Mouse (Mus musculus): ENCODE data around the gene Gabarap. TPM values are rescaled to one million over a fixed set of nuclear protein-coding genes. Genes with fewer than 3 reads are reported as not detected.

Gabarap gene
- 437 and 481 TPM in 2 replicates for polyA plus RNA-seq (2015; fragmentation: Nextera tagmentation; extraction: Ambion mirVana)

DNA sequence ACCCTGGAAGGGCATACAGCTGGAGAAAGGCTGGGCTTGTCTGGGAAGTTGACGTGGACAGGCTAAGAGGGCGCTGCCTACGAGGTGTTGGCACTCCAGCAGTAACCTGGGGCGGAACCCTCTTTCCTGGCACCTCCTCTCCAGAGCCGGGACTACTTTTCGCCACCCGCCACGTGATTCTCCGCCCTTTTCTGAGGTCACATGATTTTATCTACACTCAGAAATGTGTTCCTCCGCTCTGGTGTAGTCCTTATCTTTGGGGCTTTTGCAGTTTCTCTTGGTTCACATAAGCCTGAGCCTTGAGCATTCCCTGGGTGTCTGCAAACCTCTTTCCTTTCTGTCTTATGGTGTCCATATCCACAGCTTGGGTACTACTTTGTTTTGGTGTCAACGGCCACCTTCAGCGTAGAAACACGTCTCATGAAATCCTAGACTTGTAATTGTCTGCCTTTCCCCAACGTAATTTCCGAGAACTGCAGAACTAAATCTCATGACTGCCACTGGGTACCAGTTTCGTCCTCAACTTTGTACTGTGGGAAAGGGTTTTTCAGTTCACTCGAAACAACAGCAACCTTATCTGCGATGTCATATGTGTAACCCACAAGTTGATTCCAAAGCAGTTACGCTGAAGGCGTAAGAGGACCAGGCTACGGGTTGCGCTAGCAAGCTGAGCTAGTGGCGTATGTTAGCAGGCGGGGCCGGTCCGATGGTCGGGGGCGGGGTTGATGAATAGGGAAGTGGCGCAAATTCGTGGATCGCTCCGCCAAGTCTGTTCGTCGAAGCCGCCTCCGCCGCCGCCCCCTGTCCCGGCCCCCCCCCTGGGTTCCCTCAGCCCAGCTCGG, at the start of gene Gabarap:
TSS of gene Gabarap (plus strand) at position 294 of the 842 bp plus-strand sequence.
- Histone ChIP-seq H3K36me3 (ENCODE audit: insufficient read depth, low read length) (peaks cover 34% of the 10 kb centered on the region), H3K27me3 (ENCODE audit: insufficient read depth, low read length) (no peaks in the 10 kb centered on the region), H3K9ac (replicated peaks; ENCODE audit: low read length) (peak within 1 kb of the TSS; percentile 94), H3K4me1 (ENCODE audit: insufficient read depth, low read length) (peaks cover 21% of the 10 kb centered on the region), H3K4me3 (ENCODE audit: low read length) (peak within 1 kb of the TSS; percentile 95), H3K9me3 (ENCODE audit: low read length) (no peaks in the 10 kb centered on the region), H3K4me2 (replicated peaks; ENCODE audit: low read depth, low read length) (peak within 1 kb of the TSS; percentile 71), H3K27ac (ENCODE audit: low read length) (peak within 1 kb of the TSS; percentile 96)
- WGBS, result 0% methylated on average over 40 of the region's 40 CpGs
- peak; percentile 76 for ATAC-seq (ENCODE audit: low FRiP score, low TSS enrichment)

DNA sequence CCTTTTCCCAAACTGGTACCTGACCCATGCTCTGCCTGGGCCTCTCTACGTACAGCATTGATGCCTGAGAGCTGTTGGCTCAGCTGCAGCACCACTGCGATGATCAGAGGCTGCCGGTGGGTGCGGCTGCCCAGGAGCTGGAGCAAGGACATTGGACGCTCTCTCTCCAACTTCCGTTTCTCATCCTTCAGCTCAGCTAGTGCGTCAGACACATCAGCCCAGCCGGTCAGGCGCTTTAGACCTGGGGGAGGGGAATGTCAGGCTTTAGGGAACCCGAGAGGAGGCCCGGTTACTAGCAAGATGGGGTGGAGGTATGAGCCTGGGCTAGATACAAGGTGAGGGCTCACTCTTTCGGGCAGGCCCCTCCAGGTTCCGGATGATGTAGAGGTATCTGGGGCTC, 45.7 kb upstream of the Gabarap start:
- H3K4me2 ChIP-seq (replicated peaks; ENCODE audit: low read depth, low read length), result no peak overlapping the region

DNA sequence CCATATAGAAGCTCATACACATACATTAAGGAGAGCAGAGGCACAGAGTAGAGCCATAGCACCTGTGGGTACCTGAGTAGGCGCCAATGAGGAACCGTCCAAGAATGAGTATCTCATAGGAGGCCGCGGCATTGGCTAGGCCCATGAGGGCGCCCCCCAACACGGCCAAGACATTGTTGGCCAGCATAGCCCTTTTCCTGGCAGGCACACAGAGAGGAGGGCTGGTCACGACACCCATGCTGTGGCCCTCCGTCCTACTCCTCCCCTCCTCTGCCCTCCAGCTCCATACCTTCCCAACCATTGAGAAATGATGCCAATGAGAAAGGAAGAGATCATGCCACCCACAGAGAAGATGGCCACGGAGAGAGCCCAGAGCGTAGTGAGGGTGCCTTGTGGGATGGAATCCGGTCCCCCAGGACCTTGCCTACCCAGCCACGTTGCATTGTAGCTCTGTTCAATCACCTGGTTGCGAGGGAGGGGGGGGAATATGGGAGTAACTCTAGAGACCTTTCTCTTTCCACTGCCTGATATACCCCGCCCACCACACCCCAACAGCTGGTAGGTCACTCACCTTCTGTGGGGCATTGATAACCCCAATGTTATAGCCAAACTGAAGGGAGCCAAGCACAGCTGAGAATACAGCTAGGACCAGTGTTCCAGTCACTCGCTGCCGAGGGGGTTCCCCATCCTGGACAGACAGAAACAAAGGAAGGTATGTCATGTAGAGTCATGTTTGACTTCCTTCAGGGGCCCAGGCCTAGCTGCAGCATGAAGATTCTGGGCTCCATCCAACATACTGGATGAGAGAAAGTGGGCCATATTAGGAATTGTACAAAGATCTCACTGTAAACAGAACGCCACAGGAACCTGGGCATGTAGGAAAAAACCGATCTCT, 44.7 kb upstream of the Gabarap start:
- Histone ChIP-seq H3K4me3 (ENCODE audit: low read length) (no peak overlapping the region), H3K9me3 (ENCODE audit: low read length) (no peaks in the 10 kb centered on the region), H3K4me2 (replicated peaks; ENCODE audit: low read depth, low read length) (peak overlapping the region; percentile 82), H3K27ac (ENCODE audit: low read length) (no peak overlapping the region; the same call in 1 of the 2 replicates), H3K27me3 (ENCODE audit: insufficient read depth, low read length) (no peaks in the 10 kb centered on the region; the same call in 1 of the 2 replicates), H3K9ac (replicated peaks; ENCODE audit: low read length) (no peak overlapping the region), H3K4me1 (ENCODE audit: insufficient read depth, low read length) (peaks cover 22% of the 10 kb centered on the region), H3K36me3 (ENCODE audit: insufficient read depth, low read length) (peaks cover 6% of the 10 kb centered on the region; the same call in 1 of the 2 replicates)
- WGBS, result 85% methylated on average over 18 of the region's 18 CpGs
- no peak for ATAC-seq (ENCODE audit: low FRiP score, low TSS enrichment)

More for the DNA sequence above, 45.7 kb upstream of the Gabarap start:
- WGBS, result 68% methylated on average over 13 of the region's 13 CpGs
- Histone ChIP-seq H3K9ac (replicated peaks; ENCODE audit: low read length) (no peak overlapping the region), H3K27ac (ENCODE audit: low read length) (no peak overlapping the region), H3K9me3 (ENCODE audit: low read length) (no peaks in the 10 kb centered on the region), H3K4me1 (ENCODE audit: insufficient read depth, low read length) (peaks cover 22% of the 10 kb centered on the region), H3K36me3 (ENCODE audit: insufficient read depth, low read length) (peaks cover 6% of the 10 kb centered on the region; the same call in 1 of the 2 replicates), H3K27me3 (ENCODE audit: insufficient read depth, low read length) (no peaks in the 10 kb centered on the region), H3K4me3 (ENCODE audit: low read length) (no peak overlapping the region)
- no peak for ATAC-seq (ENCODE audit: low FRiP score, low TSS enrichment)

DNA sequence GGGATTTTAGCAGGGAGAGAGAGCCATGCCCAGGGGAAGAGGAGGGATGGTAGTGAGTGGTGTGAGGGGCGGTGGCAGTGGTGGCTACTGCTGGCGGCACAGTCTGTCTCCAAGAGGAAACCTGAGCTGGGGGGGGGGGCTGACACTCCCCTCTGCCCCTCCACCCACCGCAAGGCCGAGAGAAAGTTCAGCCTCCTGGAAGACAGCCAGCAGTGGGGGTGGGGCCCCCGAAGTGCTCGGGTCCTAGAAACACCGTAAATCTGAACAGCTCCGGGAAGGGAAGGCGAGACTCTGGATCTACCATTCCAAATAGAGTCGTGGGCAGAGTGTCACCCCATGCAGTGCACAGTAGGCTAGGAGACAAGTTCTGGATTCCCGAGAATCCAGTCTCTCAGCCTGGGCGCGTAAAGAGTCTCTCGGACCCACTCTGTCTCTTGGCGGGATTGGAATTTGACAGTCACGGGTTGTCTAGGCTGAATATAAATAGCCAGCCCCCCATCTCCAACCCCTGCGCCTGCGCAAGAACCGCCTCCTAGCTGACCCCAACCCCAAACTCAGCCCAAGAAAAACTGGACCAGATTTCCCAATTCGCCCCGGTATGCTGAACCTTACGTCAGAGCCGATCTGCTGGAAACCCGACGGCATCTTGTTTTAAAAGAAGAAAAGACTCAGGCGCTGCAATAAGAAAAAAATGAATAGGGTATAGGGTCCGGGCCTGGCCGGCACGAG, 43.4 kb upstream of the Gabarap start:
- 3% methylated on average over 29 of the region's 29 CpGs for WGBS
- Histone ChIP-seq H3K4me1 (ENCODE audit: insufficient read depth, low read length) (peaks cover 22% of the 10 kb centered on the region), H3K27ac (ENCODE audit: low read length) (peak overlapping the region; percentile 92), H3K36me3 (ENCODE audit: insufficient read depth, low read length) (peaks cover 6% of the 10 kb centered on the region; the same call in 1 of the 2 replicates), H3K27me3 (ENCODE audit: insufficient read depth, low read length) (no peaks in the 10 kb centered on the region; the same call in 1 of the 2 replicates), H3K4me2 (replicated peaks; ENCODE audit: low read depth, low read length) (peak overlapping the region; percentile 82), H3K9ac (replicated peaks; ENCODE audit: low read length) (peak overlapping the region; percentile 72), H3K9me3 (ENCODE audit: low read length) (no peaks in the 10 kb centered on the region), H3K4me3 (ENCODE audit: low read length) (peak overlapping the region; percentile 64)
- peak; percentile 33 for ATAC-seq (ENCODE audit: low FRiP score, low TSS enrichment)

DNA sequence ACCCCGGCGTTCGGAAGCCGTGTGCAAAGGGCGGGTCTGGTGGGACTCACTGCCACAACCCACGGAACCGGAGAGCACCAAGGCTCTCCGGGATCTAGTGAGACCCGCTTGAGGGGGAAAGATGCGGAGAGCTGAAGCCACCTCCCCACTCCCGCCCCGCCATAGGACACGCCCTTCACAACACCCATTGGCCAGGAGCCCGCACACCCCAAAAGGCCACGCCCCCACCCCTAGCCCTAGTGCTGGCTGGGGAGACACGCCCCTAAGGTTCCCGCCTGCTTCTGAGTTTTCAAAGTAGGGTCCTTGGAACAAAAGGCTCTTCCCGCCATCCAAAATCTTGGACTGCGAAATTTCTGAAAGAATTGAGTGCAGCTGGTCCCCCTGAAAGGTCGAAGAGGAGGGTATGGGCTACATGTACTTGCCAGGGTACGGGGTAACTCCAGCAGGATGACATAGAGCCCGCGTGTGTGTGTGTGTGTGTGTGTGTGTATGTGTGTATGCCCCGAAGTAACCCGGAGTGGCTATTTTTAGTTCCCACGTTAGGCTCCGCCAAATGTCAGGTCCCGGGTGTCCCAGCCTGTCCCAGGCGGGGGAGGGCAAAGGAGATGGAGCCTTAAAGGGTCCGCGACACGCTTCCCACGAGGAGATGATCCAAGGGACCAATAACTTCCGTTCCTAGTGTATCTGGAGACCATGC, 42.7 kb upstream of the Gabarap start, which contains the start of gene Slc2a4:
TSS of gene Slc2a4 (minus strand) at position 123 of the 697 bp plus-strand sequence.
- WGBS, result under 1% methylated on average over 34 of the region's 34 CpGs
- peak within 1 kb of the TSS; percentile 82 for H3K4me2 ChIP-seq (replicated peaks; ENCODE audit: low read depth, low read length)
- peak; percentile 94 for ATAC-seq (ENCODE audit: low FRiP score, low TSS enrichment)
- no peaks in the 10 kb centered on the region; the same call in 1 of the 2 replicates for H3K27me3 ChIP-seq (ENCODE audit: insufficient read depth, low read length)
- peak within 1 kb of the TSS; percentile 92 for H3K27ac ChIP-seq (ENCODE audit: low read length)
- H3K9ac ChIP-seq (replicated peaks; ENCODE audit: low read length), result peak within 1 kb of the TSS; percentile 72
- peaks cover 6% of the 10 kb centered on the region; the same call in 1 of the 2 replicates for H3K36me3 ChIP-seq (ENCODE audit: insufficient read depth, low read length)
- H3K4me1 ChIP-seq (ENCODE audit: insufficient read depth, low read length), result peaks cover 22% of the 10 kb centered on the region
- H3K4me3 ChIP-seq (ENCODE audit: low read length), result peak within 1 kb of the TSS; percentile 64
- no peaks in the 10 kb centered on the region for H3K9me3 ChIP-seq (ENCODE audit: low read length)

DNA sequence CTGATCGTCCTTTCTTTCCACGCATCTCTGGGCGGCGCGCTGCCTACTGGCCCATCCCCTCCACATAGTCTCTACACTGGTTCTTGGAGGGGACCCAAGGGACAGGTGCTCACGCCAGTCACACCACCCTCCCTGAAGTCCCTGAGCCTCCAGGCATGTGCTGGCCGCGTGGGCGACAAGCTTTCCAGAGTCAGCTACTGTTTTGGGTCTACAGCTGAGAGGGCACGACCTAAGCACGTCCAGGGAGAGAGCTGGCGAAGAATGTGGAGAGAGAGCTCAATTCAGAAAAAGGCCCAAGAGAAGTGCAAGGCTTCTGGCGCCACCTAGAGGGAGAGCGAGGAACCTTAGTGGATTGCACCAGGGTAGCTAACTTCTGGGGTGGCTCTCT, 42.2 kb upstream of the Gabarap start:
- H3K27ac ChIP-seq (ENCODE audit: low read length), result peak overlapping the region; percentile 92
- WGBS, result under 1% methylated on average over 14 of the region's 14 CpGs
- ATAC-seq (ENCODE audit: low FRiP score, low TSS enrichment), result peak; percentile 54

DNA sequence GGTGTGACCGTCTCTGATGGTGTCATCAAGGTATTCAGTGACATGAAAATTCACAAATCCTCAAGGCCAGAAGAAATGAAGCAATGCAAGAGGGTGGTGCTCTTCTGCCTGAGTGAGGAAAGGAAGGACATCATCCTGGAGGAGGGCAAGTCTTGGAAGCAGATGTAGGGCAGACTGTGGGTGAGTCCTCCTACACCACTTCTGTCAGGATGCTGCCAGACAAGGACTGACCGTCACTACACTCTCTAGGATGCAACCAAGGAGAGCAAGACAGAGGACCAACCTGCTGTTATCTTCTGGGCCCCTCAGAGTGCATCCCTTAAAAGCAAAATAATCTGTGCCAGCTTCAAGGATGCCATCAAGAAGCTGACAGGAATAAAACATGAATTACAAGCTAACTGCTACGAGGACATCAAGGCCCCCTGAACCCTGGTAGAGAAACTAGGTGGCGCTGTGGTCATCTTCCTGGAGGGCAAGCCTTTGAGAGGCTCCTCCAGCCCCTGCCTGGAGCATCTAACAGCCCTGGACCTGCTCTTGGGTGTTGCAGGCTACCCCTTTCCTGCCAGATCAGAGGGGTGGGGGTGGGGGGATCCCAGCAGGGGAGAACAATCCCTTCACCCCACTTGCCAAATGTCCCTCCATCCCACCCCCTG, 40.0 kb upstream of the Gabarap start:
- H3K4me3 ChIP-seq (ENCODE audit: low read length), result no peak overlapping the region
- no peaks in the 10 kb centered on the region for H3K36me3 ChIP-seq (ENCODE audit: insufficient read depth, low read length)
- H3K4me1 ChIP-seq (ENCODE audit: insufficient read depth, low read length), result peaks cover 22% of the 10 kb centered on the region
- H3K9ac ChIP-seq (replicated peaks; ENCODE audit: low read length), result no peak overlapping the region
- 44% methylated on average over 4 of the region's 4 CpGs for WGBS
- no peak for ATAC-seq (ENCODE audit: low FRiP score, low TSS enrichment)
- no peak overlapping the region for H3K27ac ChIP-seq (ENCODE audit: low read length)
- no peak overlapping the region for H3K4me2 ChIP-seq (replicated peaks; ENCODE audit: low read depth, low read length)
- H3K27me3 ChIP-seq (ENCODE audit: insufficient read depth, low read length), result no peaks in the 10 kb centered on the region; the same call in 1 of the 2 replicates
- H3K9me3 ChIP-seq (ENCODE audit: low read length), result no peaks in the 10 kb centered on the region

More for the DNA sequence above, 42.2 kb upstream of the Gabarap start:
- H3K27me3 ChIP-seq (ENCODE audit: insufficient read depth, low read length), result no peaks in the 10 kb centered on the region; the same call in 1 of the 2 replicates
- H3K9me3 ChIP-seq (ENCODE audit: low read length), result no peaks in the 10 kb centered on the region
- H3K4me2 ChIP-seq (replicated peaks; ENCODE audit: low read depth, low read length), result peak overlapping the region; percentile 82
- H3K4me1 ChIP-seq (ENCODE audit: insufficient read depth, low read length), result peaks cover 22% of the 10 kb centered on the region
- H3K36me3 ChIP-seq (ENCODE audit: insufficient read depth, low read length), result peaks cover 6% of the 10 kb centered on the region; the same call in 1 of the 2 replicates
- H3K4me3 ChIP-seq (ENCODE audit: low read length), result peak overlapping the region; percentile 64
- H3K9ac ChIP-seq (replicated peaks; ENCODE audit: low read length), result peak overlapping the region; percentile 68

DNA sequence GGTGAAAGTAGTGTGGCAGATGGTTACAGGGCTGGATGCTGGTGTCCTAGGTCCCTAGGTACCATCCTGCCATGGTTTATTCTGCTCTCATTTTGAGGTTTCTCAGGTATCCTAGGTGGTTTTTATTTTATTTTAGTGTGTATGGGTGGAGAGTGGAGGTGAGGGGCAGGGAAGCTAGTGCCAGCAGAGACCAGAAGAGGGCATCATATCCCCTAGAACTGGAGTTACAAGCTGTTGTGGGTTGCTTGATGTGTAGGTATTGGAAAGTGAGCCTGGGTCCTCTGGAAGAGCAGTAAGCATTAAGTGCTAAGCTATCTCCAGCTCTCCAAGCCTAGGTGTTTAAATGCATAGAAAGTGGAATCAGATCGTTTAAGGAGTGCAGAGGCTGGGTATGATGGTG, 38.7 kb upstream of the Gabarap start:
- Histone ChIP-seq H3K4me1 (ENCODE audit: insufficient read depth, low read length) (peaks cover 11% of the 10 kb centered on the region), H3K9me3 (ENCODE audit: low read length) (no peaks in the 10 kb centered on the region), H3K27ac (ENCODE audit: low read length) (no peak overlapping the region), H3K36me3 (ENCODE audit: insufficient read depth, low read length) (no peaks in the 10 kb centered on the region), H3K27me3 (ENCODE audit: insufficient read depth, low read length) (no peaks in the 10 kb centered on the region; the same call in 1 of the 2 replicates), H3K4me3 (ENCODE audit: low read length) (no peak overlapping the region), H3K9ac (replicated peaks; ENCODE audit: low read length) (no peak overlapping the region), H3K4me2 (replicated peaks; ENCODE audit: low read depth, low read length) (no peak overlapping the region)
- 17% methylated on average over 1 of the region's 1 CpGs for WGBS
- ATAC-seq (ENCODE audit: low FRiP score, low TSS enrichment), result no peak

Measured in kidney, embryonic 16.5 days (tissue).